Mouse (Mus musculus): ENCODE measurements around the gene Ilk. TPM values are rescaled to one million over a fixed set of nuclear protein-coding genes. Genes with fewer than 3 reads are reported as not detected.
"Not testable (repeated sequence)": the region's sequence is repeated elsewhere in the genome, so short reads cannot be mapped to it uniquely, and the experiment has no call there.

The Ilk gene
- total RNA-seq, 2 experiments from 2014 or later, result 145 to 159 TPM

DNA sequence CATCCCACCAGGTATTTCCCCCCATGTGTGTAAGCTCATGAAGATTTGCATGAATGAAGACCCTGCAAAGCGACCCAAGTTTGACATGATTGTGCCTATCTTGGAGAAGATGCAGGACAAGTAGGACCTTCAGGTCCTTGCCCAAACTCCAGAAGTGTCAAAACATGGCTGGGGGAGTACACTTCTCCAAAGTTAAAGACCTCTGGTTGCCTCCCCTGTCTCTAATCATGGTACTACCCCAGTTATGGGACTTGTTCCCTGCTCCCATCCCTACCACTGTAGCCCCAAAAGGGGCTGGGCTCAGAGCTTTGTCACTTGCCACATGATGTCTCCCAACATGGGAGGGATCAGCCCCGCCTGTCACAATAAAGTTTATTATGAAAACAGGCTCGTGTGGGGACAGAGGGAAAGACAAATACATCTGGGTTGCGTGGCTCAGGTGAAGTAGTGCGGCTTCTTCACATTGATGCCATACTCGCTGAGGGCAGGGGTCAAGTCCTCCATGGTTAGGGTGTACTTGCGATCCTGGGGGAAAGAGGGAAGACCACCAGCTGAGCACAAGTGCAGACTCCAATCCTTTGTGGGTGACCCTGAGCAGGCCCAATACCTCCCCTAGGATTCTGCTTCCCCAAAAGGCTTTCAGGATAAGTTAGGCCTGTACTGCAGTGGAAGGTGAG lies 6.3 kb downstream of the Ilk start:
- not testable (repeated sequence) for DNase-seq

GRCm38 (mm10) chr7:105743246-105743925 lies 7.0 kb downstream of the Ilk start:
- not testable (repeated sequence) for DNase-seq

- peak; percentile 92 for DNase-seq
These were observed 7.7 kb downstream of the Ilk start, which contains the start of gene Taf10 for GRCm38 (mm10) chr7:105743926-105744590. Gene Taf10 (minus strand): TSS chr7:105744361.

GRCm38 (mm10) chr7:105747776-105748175 lies 11.4 kb downstream of the Ilk start:
- no peak for DNase-seq

GRCm38 (mm10) chr7:105751491-105752433 lies 15.4 kb downstream of the Ilk start, which contains the start of gene Tpp1:
Gene Tpp1 (minus strand): TSS chr7:105752235.
- DNase-seq, result peak; percentile 90 to 92

- peak in 1 of 2 experiments; percentile 15 for DNase-seq
These were observed 16.3 kb downstream of the Ilk start for GRCm38 (mm10) chr7:105752716-105753115.

DNA sequence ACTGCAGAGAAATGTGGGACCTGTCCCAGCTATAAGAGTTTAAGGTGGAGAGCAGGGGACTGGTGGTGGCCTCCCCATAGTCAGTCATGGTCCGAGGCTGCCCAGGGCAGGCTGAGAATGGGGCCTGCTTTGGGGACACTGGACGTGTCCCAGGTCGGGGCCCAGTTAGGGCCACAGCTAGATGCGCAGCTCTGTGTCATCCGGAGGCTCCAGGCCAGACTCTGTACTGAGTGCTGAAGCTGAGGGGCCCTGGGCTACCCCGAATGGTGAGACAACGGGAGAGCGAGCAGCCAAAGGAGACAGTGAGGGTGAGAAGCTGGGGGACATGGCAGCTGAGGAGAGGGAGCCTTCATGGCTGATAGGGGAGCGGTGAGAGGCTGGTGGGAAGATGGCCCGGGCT lies 16.9 kb downstream of the Ilk start:
- DNase-seq, result no peak

DNA sequence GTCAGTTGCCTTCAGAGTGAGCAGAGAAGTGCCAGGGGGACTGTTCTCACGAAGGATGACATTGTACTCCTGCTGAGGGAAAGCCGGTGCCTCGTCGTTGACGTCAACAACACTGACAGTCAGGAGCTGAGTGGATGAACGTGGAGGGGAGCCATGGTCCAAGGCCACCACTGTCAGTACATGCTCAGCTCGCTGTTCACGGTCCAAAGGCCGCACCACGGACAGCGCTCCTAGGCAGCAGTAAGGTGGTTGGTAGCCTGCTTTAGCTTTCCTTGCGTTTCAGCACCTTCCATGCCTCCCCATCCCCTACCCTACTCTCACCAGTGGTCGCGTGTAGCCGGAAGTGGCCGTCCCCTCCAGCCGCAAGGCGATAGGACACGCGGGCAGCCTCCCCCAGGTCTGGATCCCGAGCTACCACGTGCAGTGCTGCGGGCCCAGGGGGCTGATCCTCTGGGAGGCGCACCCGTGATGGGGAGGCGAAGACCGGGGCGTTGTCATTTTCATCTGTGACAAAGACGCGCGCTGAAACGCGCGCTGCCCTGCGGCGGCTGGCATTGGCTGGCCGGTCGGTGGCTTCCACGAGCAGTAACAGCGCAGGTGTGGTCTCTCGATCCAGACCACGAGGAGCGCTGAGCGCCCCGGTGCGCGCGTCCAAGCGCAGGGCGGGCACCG lies 25.6 kb downstream of the Ilk start:
- peak; percentile 17 to 30 for DNase-seq

- DNase-seq, result no peak
These were observed 26.3 kb downstream of the Ilk start for GRCm38 (mm10) chr7:105762517-105763270.

- DNase-seq, result no peak
These were observed 27.9 kb downstream of the Ilk start for GRCm38 (mm10) chr7:105764331-105764730.

GRCm38 (mm10) chr7:105767729-105768165 lies 31.4 kb downstream of the Ilk start:
- DNase-seq, result peak; percentile 27 to 41

GRCm38 (mm10) chr7:105769959-105770358 lies 33.6 kb downstream of the Ilk start:
- DNase-seq, result peak in 1 of 2 experiments; percentile 22

DNA sequence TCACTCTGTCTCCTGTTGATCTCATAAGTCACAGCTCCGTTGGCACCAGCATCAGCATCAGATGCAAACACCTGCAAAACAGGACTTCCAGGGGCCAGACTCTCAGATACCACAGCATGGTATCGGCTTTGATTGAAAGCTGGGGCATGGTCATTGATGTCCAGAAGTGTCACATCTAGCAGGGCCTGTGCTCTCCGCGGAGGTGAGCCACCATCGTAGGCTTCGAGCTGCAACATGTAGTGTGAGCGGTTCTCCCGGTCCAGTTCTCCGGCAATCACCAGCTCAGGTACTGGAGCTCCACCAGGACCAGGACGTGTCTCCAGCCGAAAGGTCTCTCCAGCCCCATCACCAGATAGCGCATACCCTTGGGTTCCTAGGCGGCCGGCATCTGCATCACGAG lies 35.9 kb downstream of the Ilk start:
- no peak for DNase-seq

GRCm38 (mm10) chr7:105773041-105773440 lies 36.6 kb downstream of the Ilk start:
- no peak for DNase-seq

DNA sequence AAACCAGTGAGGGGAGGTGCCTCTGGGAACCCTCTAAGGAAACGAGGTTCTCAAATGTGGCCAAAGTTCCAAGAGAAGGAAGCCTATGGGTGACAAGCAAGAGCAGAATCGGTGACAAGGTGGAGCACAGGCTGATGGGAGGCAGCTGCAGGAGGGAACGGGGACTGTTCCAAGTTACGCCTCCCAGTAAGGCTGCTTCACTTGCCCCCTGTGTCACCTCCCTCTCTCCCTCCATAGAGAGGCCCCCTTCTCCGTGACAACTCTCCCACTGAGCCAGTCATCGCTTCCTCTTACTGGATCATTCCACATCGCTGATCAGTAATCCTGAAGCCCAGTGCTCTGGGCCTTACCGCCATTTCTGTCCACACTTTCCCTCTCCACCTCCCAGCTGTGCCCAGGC lies 38.3 kb downstream of the Ilk start:
- no peak for DNase-seq

DNA sequence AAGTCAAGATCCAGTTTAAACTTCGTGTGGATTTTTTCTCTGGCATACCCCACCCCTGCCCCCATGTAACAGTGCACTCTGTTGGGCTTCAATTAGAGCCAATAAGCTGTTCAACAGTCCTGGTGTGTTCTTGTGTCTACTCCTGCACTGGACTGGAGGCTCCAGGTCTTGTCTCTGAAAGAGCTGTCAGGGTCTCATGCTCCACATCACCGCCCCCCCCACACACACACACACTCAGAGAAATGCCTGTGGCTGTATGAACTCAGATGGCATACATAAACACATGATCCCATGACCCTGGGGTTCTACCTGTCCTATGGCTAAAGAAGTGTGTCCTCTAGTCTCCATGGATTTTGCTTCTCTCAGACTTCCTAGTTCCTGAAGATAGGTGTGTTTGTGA lies 39.6 kb downstream of the Ilk start:
- no peak for DNase-seq

DNA sequence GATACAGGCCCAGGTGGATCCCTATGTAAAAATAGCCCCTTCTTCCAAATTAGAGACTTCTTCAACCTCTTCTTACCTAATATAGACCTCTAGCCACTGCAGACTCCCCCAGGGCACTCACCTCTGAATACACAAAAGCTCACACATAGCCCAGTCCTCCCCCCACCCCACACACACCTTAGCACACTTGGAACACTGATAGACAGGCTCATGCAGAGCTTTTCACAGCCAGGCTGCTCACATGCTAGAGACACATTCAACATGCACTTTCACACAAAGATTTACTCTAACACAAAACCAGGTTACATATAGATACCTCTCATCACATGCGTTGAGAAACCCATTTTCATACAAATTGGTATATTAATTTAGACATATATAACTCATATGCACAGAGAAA lies 40.9 kb downstream of the Ilk start:
- DNase-seq, result no peak

GRCm38 (mm10) chr7:105777797-105778552 lies 41.6 kb downstream of the Ilk start:
- peak; percentile 31 to 60 for DNase-seq

- peak; percentile 27 to 35 for DNase-seq
These were observed 42.3 kb downstream of the Ilk start for GRCm38 (mm10) chr7:105778553-105779265.
